Mouse (Mus musculus) A20 (cell line): Measurements from ENCODE around the gene Bcl9.

Experiments used
- DNase-seq: peaks from one replicate; pipeline ENCODE4 v3.0.0-alpha.2; 2011; ENCODE audit warnings: low read depth, low spot score

Bcl9 gene

GRCm38 (mm10) chr3:97297553-97298432 lies at the start of gene Bcl9:
Gene Bcl9 (minus strand): TSS chr3:97297917.
- no peak for DNase-seq

- no peak for DNase-seq
These were observed 41.5 kb upstream of the Bcl9 start for GRCm38 (mm10) chr3:97339193-97339576.

- DNase-seq: peak; percentile 75
These were observed 40.9 kb upstream of the Bcl9 start for GRCm38 (mm10) chr3:97338522-97339192.

GRCm38 (mm10) chr3:97337306-97337705 lies 39.6 kb upstream of the Bcl9 start:
- DNase-seq: no peak

GRCm38 (mm10) chr3:97336331-97336730 lies 38.6 kb upstream of the Bcl9 start:
- DNase-seq: no peak

GRCm38 (mm10) chr3:97334618-97335017 lies 36.9 kb upstream of the Bcl9 start:
- no peak for DNase-seq

GRCm38 (mm10) chr3:97332172-97332571 lies 34.5 kb upstream of the Bcl9 start:
- peak; percentile 52 for DNase-seq

- DNase-seq: no peak
These were observed 30.1 kb upstream of the Bcl9 start for GRCm38 (mm10) chr3:97327809-97328208.

GRCm38 (mm10) chr3:97327356-97327755 lies 29.6 kb upstream of the Bcl9 start:
- DNase-seq: no peak

- no peak for DNase-seq
These were observed 28.1 kb upstream of the Bcl9 start for GRCm38 (mm10) chr3:97325621-97326345.

- DNase-seq: no peak
These were observed 26.3 kb upstream of the Bcl9 start for GRCm38 (mm10) chr3:97324046-97324445.

- no peak for DNase-seq
These were observed 19.6 kb upstream of the Bcl9 start for GRCm38 (mm10) chr3:97317302-97317701.

- no peak for DNase-seq
These were observed 15.7 kb upstream of the Bcl9 start for GRCm38 (mm10) chr3:97313431-97313830.

GRCm38 (mm10) chr3:97311998-97312397 lies 14.3 kb upstream of the Bcl9 start:
- no peak for DNase-seq

- DNase-seq: no peak
These were observed 12.2 kb upstream of the Bcl9 start for GRCm38 (mm10) chr3:97309748-97310536.

- DNase-seq: no peak
These were observed 10.7 kb upstream of the Bcl9 start for GRCm38 (mm10) chr3:97308440-97308839.

- DNase-seq: no peak
These were observed 8.2 kb upstream of the Bcl9 start for GRCm38 (mm10) chr3:97305907-97306306.

- no peak for DNase-seq
These were observed 3.9 kb upstream of the Bcl9 start for GRCm38 (mm10) chr3:97301586-97301985.

GRCm38 (mm10) chr3:97300370-97300769 lies 2.7 kb upstream of the Bcl9 start:
- DNase-seq: no peak

- DNase-seq: peak; percentile 8
These were observed 2.2 kb upstream of the Bcl9 start for GRCm38 (mm10) chr3:97299885-97300284.

- no peak for DNase-seq
These were observed 1.2 kb upstream of the Bcl9 start for GRCm38 (mm10) chr3:97298856-97299465.
